Mouse (Mus musculus) forebrain, embryonic 16.5 days (tissue): Measurements from ENCODE around the gene Prc1. TPM values are rescaled to one million over a fixed set of nuclear protein-coding genes. Genes with fewer than 3 reads are reported as not detected.
"Not testable (repeated sequence)": the region's sequence is repeated elsewhere in the genome, so short reads cannot be mapped to it uniquely, and the experiment has no call there.

ENCODE experiments used
- ATAC-seq: fragments of 200-750 bp; cut with Nextera tagmentation; 2 replicates; pipeline ENCODE4 v1.8.0; 2017; ENCODE audit warnings: mild to moderate bottlenecking, moderate library complexity
- H3K27ac ChIP-seq: fragments of 300-500 bp; sonication (generic); 2 replicates; pipeline ENCODE4 v1.5.1; 2014; ENCODE audit warnings: low read length, control low read depth
- H3K27me3 ChIP-seq: fragments of 300-500 bp; sonication (generic); replicated peaks from 2 replicates; pipeline ENCODE4 v1.6.1; 2014; ENCODE audit warnings: low read length; ENCODE audit not compliant: control insufficient read depth, insufficient read depth
- H3K36me3 ChIP-seq: fragments of 300-500 bp; sonication (generic); 2 replicates; pipeline ENCODE4 v1.6.1; 2014; ENCODE audit not compliant: control insufficient read depth, insufficient read depth
- H3K4me1 ChIP-seq: fragments of 300-500 bp; sonication (generic); replicated peaks from 2 replicates; pipeline ENCODE4 v1.6.1; 2014; ENCODE audit warnings: low read length; ENCODE audit not compliant: control insufficient read depth, insufficient read depth
- H3K4me2 ChIP-seq: fragments of 300-500 bp; sonication (generic); 2 replicates; pipeline ENCODE4 v1.6.1; 2014; ENCODE audit warnings: mild to moderate bottlenecking, low read length, control low read depth
- H3K4me3 ChIP-seq: fragments of 300-500 bp; sonication (generic); replicated peaks from 2 replicates; pipeline ENCODE4 v1.5.1; 2014; ENCODE audit warnings: mild to moderate bottlenecking, low read length, control low read depth
- H3K9ac ChIP-seq: fragments of 300-500 bp; sonication (generic); replicated peaks from 2 replicates; pipeline ENCODE4 v1.6.1; 2014; ENCODE audit warnings: low read depth, low read length, control low read depth
- H3K9me3 ChIP-seq: fragments of 300-500 bp; sonication (generic); 2 replicates; pipeline ENCODE4 v1.6.1; 2016; ENCODE audit warnings: low read length; ENCODE audit not compliant: control insufficient read depth
- WGBS: fragments of 180-500 bp; shearing (Covaris S2); extraction: QIAGEN DNeasy Blood & Tissue Kit; methylation state at CpG from one replicate; pipeline ENCODE4 v1.1.7; 2014; 5-methylcytosine and 5-hydroxymethylcytosine counted together
- polyA plus RNA-seq: library from polyadenylated mRNA; unstranded; fragments of >200 nt; fragmentation: Nextera tagmentation; extraction: Ambion mirVana; gene quantifications from 2 replicates; pipeline ENCODE4 v1.2.1, GENCODE M21; 2015

The Prc1 gene
- polyA plus RNA-seq, 1 experiment from 2014 or later = 72.9 TPM

DNA sequence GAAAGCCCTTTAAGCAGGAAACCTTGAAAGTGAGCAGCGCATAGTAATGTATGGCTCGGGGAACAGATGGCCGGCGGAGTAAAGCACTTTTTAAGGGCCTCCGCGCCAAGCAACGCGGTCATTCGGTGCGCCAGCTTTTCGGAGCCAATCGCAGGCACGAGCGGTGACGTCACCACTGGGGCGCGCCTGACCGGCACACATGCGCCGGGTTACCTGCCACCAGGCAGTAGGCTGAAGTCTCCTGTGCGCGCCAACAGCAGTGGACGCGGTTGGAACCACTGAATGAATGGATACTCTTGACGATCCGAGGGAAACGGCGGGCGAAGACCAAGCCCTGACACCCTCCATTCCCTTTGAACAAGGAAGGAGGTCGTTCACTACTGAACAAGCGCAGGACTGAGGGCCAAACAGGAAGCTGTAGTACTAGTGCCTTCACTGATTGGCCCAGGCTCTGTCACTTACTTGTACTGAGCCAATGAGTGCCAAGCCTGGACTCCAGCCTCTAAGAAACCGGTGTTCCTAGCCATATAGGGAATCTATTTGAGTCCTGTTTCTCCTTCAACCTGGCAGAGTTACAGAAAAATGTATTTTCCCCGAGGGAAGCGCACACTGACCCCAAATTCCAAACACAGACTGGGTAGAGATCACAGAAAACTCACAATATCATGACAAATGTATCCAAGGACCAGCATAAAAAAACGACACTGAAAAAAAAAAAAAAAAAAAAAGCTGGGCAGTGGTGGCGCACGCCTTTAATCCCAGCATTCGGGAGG lies 30.0 kb downstream of the Prc1 start, which contains the start of gene Rccd1:
TSS of gene Rccd1 (minus strand) at position 412 of the 773 bp plus-strand sequence.
- H3K9ac ChIP-seq = peak within 1 kb of the TSS; percentile 48
- peak within 1 kb of the TSS; percentile 60 for H3K4me2 ChIP-seq
- peak within 1 kb of the TSS; percentile 79 for H3K4me3 ChIP-seq
- peaks cover 34% of the 10 kb centered on the region for H3K36me3 ChIP-seq
- no peaks in the 10 kb centered on the region for H3K27me3 ChIP-seq
- peak; percentile 100 for ATAC-seq
- H3K4me1 ChIP-seq = peaks cover 18% of the 10 kb centered on the region
- H3K27ac ChIP-seq = peak within 1 kb of the TSS; percentile 96
- H3K9me3 ChIP-seq = no peaks in the 10 kb centered on the region
- under 1% methylated on average over 38 of the region's 38 CpGs for WGBS

DNA sequence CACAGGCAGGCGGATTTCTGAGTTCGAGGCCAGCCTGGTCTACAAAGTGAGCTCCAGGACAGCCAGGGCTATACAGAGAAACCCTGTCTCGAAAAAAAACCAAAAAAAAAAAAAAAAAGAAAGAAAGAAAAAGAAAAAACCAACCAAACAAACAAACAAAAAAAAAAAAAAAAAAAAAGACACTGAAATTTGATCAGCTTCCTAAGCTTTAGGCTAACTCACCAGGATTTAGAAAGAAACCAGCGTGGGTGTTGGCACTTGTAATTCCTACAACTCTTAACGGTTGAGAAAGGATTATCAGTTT lies 30.5 kb downstream of the Prc1 start:
- H3K4me3 ChIP-seq, H3K27me3 ChIP-seq, H3K9me3 ChIP-seq, H3K9ac ChIP-seq, ATAC-seq: not testable (repeated sequence)
- peak overlapping the region; percentile 60 for H3K4me2 ChIP-seq
- H3K4me1 ChIP-seq = peaks cover 18% of the 10 kb centered on the region
- H3K36me3 ChIP-seq = peaks cover 36% of the 10 kb centered on the region
- WGBS = 34% methylated on average over 5 of the region's 5 CpGs
- H3K27ac ChIP-seq = peak overlapping the region; percentile 96

DNA sequence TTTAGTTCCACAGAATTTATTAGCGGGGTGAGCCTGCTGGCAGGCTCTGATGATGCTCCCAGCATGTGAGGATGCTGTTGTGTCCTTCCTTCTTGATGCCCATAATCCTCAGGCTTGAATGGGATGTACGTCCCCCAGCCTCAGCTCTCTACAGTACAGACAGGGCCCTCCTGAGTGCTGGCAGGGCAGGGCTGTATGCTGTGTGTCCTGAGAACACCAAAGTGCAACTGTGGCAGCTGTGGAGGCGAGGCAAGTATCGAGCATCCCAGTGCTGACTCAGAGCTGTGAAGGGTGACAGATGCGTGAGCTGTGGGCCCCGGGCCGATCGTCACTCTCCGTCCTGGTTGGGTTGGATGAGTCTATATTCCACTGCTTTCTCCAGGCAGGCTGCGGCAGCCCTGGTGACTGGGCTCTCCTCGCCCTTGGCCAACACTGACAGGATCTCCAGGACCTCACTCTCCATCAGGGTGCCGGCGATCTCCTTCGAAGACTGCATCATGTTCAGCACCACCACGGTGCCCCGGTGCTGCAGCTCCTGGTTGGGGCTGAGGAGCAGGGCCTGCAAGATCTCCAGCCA lies 31.1 kb downstream of the Prc1 start:
- no peak overlapping the region for H3K9ac ChIP-seq
- H3K36me3 ChIP-seq = peaks cover 38% of the 10 kb centered on the region
- 94% methylated on average over 16 of the region's 16 CpGs for WGBS
- no peak overlapping the region for H3K4me3 ChIP-seq
- no peaks in the 10 kb centered on the region for H3K9me3 ChIP-seq
- no peak overlapping the region; the same call in 1 of the 2 replicates for H3K27ac ChIP-seq
- no peak overlapping the region for H3K4me2 ChIP-seq
- no peaks in the 10 kb centered on the region for H3K27me3 ChIP-seq
- H3K4me1 ChIP-seq = peaks cover 18% of the 10 kb centered on the region
- ATAC-seq = no peak

DNA sequence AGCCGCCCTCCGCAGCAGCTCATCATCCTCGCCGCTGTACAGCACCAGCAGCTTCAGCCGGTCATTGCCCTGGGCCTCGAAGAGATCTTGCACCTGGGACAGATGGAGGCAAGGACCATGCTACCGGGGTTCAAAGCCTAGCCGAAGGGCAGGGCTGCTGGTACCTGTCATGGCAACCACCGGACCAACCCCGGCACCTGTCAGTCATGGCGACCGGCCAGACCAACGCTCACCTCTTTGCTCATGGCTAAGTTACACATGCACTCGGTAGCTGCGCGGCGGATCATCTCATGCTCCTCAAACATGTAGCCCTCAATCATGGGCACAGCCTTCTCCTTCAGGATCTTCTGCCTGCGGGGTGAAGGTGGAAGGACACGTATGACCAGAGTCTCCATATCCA lies 31.8 kb downstream of the Prc1 start:
- ATAC-seq = no peak

DNA sequence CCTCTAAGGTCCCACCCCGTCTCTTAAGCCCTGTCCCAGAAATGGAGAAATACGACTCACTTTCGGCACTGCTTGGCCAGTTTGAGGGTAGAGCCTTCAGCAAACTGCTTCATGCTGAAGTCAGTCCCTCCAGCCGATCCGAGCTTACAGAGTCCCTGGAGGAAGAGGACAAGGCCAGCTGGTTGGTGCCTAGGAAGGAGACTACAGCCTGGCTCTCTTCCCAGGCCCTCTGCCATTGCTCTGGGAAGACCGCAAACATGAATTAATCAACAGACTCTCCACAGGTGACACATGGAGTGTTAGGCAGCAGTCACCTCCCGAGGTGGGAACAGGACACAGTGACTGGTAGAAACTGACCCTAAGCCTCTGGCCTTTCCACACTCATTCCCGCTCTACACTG lies 36.0 kb downstream of the Prc1 start:
- H3K9me3 ChIP-seq = no peaks in the 10 kb centered on the region
- ATAC-seq = no peak
- WGBS = 91% methylated on average over 8 of the region's 8 CpGs

More for the DNA sequence above, 31.8 kb downstream of the Prc1 start:
- WGBS = 97% methylated on average over 19 of the region's 19 CpGs
- peaks cover 18% of the 10 kb centered on the region for H3K4me1 ChIP-seq
- H3K4me2 ChIP-seq = no peak overlapping the region
- H3K9me3 ChIP-seq = no peaks in the 10 kb centered on the region
- no peak overlapping the region for H3K4me3 ChIP-seq
- H3K9ac ChIP-seq = no peak overlapping the region
- peaks cover 45% of the 10 kb centered on the region for H3K36me3 ChIP-seq
- no peak overlapping the region for H3K27ac ChIP-seq
- H3K27me3 ChIP-seq = no peaks in the 10 kb centered on the region

DNA sequence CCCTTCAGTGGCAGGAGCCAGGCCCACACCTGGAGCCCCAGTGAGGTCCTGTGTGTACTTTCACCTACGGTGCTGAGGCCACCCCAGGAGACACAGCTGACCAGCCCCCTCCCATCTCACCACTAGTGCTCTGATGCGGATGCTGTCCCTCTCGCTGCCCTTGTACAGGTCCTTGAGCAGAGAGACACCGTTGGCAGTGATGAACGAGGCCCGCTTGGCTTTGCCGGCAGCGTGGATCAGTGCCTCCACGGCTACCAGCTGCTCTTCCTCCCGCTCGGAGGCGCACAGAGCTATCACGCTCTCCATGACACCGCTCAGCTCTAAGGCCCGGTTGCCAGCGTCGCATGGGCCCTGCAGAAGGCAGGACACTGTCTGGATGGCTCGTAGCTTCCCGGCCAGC lies 37.2 kb downstream of the Prc1 start:
- Histone ChIP-seq H3K4me1 (no peaks in the 10 kb centered on the region), H3K9ac (no peak overlapping the region), H3K27me3 (no peaks in the 10 kb centered on the region), H3K4me2 (no peak overlapping the region), H3K36me3 (peaks cover 67% of the 10 kb centered on the region), H3K9me3 (no peaks in the 10 kb centered on the region), H3K4me3 (no peak overlapping the region), H3K27ac (no peak overlapping the region)
- 95% methylated on average over 19 of the region's 19 CpGs for WGBS
- no peak for ATAC-seq

More for the DNA sequence above, 36.0 kb downstream of the Prc1 start:
- no peak overlapping the region for H3K4me2 ChIP-seq
- peaks cover 70% of the 10 kb centered on the region for H3K36me3 ChIP-seq
- H3K27ac ChIP-seq = no peak overlapping the region
- no peak overlapping the region for H3K9ac ChIP-seq
- H3K4me3 ChIP-seq = no peak overlapping the region
- H3K27me3 ChIP-seq = no peaks in the 10 kb centered on the region
- H3K4me1 ChIP-seq = no peaks in the 10 kb centered on the region

DNA sequence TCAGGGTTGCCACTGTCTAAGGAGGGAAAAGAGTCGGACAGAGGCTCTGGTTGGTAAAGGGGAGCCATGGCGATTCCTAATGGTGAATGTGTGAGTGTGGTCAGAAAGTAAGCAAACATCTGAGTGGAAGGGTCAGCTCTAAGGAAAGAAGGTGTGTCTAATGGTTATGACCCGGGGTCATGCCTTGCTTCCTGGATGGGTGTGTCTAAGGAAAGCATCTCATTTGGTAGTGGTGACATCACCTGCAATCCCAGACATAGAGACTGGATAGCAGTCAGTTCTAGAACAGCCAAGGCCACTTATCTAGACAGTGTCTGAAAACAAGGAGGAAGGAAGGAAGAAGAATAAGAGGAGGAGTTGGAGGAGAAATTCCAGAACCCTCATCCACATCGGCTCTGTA lies 40.6 kb downstream of the Prc1 start:
- Histone ChIP-seq H3K4me3 (no peak overlapping the region), H3K27ac (no peak overlapping the region), H3K9ac (no peak overlapping the region), H3K4me1 (peaks cover 21% of the 10 kb centered on the region), H3K9me3 (no peaks in the 10 kb centered on the region), H3K4me2 (no peak overlapping the region), H3K27me3 (no peaks in the 10 kb centered on the region), H3K36me3 (peaks cover 52% of the 10 kb centered on the region)
- WGBS = 94% methylated on average over 4 of the region's 4 CpGs
- no peak for ATAC-seq

DNA sequence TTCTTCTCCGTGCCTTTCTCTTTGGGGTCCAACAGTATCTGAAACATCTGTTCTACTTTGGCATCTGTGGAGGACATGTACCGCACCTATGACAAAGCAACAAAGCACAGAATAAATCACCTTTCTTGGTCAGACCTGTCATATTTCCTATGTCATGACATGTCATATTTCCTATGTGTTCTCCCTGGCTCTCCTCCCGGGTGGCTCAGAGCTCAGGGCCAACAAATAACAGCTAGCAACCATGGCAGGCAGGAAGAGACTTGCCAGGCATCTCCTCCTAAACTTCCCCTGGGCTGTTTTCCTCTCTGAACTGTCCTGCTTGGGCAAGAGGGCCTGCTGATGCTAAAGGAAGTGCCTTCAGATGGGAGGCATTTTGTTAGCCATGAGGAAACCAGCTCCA lies 42.7 kb downstream of the Prc1 start:
- Histone ChIP-seq H3K9me3 (no peaks in the 10 kb centered on the region), H3K4me2 (no peak overlapping the region), H3K36me3 (peaks cover 35% of the 10 kb centered on the region), H3K9ac (no peak overlapping the region), H3K27me3 (no peaks in the 10 kb centered on the region), H3K4me3 (no peak overlapping the region), H3K4me1 (peaks cover 32% of the 10 kb centered on the region), H3K27ac (no peak overlapping the region)
- 87% methylated on average over 3 of the region's 3 CpGs for WGBS
- ATAC-seq = no peak

DNA sequence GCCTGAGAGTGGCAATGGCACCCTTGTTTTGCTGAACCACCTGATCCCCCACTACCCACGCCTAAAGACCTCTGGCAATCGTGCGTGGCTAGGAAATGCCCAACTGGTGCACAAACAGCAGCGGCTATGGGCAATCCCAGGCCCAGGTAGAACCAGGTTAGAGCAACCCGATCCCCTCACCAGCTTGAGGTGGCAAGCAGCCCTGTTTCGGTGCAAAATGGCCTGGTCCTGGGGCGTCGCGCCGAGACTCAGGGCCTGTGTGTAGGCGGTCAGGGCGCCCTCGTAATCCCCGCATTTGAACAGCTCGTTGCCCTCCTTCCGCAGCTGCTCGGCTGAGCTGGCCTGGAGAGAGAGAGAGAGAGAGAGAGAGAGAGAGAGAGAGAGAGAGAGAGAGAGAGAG lies 45.1 kb downstream of the Prc1 start:
- ATAC-seq = no peak
- peaks cover 44% of the 10 kb centered on the region for H3K4me1 ChIP-seq
- no peaks in the 10 kb centered on the region for H3K9me3 ChIP-seq
- H3K36me3 ChIP-seq = peaks cover 24% of the 10 kb centered on the region
- H3K27me3 ChIP-seq = no peaks in the 10 kb centered on the region
- peak overlapping the region; percentile 81 for H3K9ac ChIP-seq
- peak overlapping the region; percentile 67 for H3K27ac ChIP-seq
- peak overlapping the region; percentile 95 for H3K4me2 ChIP-seq
- H3K4me3 ChIP-seq = peak overlapping the region; percentile 75
- 4% methylated on average over 17 of the region's 17 CpGs for WGBS
